Mouse (Mus musculus) NIH3T3 (cell line): Measurements from ENCODE around the gene Arhgef28.

Experiments
- DNase-seq: peaks from one replicate; pipeline ENCODE4 v3.0.0-alpha.2; 2012; ENCODE audit warnings: low read depth

Gene Arhgef28

DNA sequence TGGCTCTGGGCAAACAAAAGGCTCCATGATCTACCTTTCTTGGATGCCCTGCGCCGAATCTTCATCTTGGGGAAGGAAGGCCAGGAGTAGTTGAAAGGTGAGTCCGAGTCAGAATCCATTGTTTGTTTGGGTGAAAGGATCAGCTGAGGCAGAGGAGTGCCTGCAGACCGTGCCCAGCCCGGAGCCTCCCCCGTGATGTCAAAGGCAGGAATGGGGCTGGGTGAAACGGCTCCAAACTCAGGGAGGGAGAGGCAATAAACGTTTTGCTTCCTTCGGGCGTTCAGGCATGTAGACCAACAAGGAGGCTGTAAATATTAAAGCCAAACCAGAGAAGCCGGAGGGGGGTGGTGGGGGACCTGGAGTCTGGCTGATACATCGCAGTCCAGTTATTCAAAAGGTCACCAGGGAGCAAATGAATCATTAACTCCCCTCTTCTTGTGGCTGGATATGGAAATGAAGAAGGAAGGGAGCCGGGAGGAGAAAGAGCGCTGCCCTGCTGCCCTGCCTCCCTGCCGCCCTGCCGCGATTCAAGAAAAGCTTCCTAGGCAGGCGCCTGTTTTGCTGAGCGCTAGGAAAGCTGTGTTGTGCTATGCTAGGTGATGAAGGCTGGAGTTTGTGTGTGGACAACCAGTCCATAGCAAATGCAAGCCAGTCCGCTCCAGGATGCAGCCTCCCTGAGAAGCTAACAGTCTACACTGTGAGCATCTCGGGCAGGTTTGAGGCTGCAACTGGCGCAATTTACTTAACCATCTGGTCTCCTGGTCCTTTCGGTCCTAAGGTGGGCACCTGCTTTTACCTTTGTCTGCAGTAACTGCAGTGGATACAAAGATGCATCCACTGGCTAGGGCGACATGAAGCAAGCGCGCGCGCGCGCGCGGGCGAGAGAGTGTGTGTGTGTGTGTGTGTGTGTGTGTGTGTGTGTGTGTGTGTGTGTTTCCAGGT is 190.0 kb downstream of the Arhgef28 start:
- peak; percentile 73 for DNase-seq

GRCm38 (mm10) chr13:98014892-98015291 is 191.3 kb downstream of the Arhgef28 start:
- DNase-seq = no peak

DNA sequence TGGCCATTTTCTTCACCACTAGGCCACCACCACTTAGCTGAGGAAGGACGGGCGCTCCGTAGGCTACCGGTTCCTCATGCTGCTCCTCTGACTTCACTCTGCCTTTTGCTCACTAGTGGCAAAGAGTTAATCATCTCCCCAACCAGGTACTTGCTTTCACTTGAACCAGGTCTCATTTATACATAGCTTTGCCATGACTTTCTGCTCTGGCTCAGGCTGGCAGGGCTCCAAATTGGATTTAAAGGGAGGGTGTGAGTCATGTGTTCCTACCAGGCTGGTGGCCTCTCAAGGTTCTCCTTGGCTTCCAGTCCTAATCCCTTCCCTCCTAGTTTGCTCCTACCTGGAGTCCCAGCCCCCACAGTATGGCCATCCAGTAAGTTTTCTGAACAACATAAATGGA is 192.5 kb downstream of the Arhgef28 start:
- peak; percentile 85 for DNase-seq

GRCm38 (mm10) chr13:98011931-98012341 is 194.3 kb downstream of the Arhgef28 start:
- no peak for DNase-seq

DNA sequence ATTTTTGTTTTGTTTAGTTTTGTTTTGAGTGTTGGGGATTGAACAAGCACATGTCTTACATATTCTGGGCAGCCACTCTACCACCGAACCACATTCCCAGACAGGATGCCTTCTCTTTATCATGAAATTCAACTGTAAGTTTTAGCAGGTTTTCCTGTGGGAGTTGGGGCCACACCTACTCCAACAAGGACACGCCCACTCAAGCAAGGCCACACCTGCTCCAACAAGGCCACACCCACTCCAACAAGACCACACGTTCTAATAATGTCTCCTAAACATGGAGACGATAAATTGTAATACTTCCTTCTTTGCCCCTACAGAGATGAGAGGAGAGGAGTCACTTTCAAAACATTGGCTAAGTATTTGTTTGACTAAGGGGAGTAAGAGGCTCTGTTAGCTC is 197.2 kb downstream of the Arhgef28 start:
- DNase-seq = no peak

DNA sequence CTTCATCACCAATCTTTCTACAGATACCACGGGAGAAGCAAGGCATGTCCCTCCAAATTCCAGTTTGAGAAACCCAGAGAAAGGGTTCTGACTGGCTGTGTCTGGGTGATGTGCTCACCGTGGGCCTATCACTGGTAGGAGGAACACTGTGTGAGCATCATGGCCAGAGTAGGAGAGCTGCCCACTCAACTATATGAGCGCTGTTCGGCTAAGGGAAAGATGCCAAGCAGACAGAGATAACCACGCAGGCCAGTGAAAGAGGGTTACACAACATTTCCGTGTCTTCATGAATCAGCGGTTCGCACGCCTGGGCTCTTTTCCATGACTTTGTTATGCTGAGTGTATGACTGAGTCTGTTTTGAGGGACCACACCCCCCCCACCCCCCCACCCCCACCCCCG is 197.7 kb downstream of the Arhgef28 start:
- DNase-seq = peak; percentile 86

- no peak for DNase-seq
Measured at GRCm38 (mm10) chr13:98005611-98006218, 200.5 kb downstream of the Arhgef28 start.

- no peak for DNase-seq
Measured at GRCm38 (mm10) chr13:98004647-98005414, 201.4 kb downstream of the Arhgef28 start.

- no peak for DNase-seq
Measured at GRCm38 (mm10) chr13:98003690-98004089, 202.5 kb downstream of the Arhgef28 start.

- DNase-seq = no peak
Measured at GRCm38 (mm10) chr13:98002598-98002997, 203.6 kb downstream of the Arhgef28 start.

DNA sequence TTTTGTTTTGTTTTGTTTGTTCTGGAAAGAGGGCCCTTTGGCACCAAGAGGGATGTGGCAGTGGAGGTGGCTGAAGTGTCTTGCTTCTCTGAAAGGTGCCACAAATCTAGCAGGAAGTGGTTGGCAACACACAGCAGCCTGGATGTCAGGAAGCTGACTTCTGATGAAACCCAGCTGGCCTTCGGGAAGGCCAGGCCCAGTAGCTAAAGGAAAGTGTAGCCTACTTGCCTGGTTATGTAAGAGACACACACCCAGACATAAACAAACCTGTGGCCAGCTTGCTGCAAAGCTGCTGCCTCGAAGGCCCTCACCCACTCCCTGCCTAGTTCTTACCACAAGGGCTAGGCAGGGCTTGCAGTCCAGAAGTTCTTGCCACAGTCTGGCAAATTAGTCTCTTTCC is 204.1 kb downstream of the Arhgef28 start:
- DNase-seq = peak; percentile 34

DNA sequence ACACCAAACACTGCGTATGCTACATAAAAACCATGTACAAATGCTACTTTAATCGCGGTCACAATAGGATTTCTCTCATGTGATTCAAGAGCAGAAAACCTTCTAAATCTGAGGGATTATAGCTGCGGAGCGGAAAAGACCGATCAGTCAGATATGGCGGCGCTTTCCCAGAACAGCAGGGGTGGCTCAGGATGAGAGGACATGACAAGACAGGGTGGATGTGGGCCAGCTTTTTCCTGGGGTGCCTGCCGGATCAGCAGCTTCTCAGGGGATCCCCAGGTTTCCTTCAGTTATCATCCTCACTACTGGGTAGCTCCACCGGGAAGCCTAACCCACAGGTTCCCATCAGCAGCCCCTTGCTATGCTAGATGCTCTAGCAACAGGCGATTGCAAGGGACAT is 204.5 kb downstream of the Arhgef28 start:
- DNase-seq = no peak

DNA sequence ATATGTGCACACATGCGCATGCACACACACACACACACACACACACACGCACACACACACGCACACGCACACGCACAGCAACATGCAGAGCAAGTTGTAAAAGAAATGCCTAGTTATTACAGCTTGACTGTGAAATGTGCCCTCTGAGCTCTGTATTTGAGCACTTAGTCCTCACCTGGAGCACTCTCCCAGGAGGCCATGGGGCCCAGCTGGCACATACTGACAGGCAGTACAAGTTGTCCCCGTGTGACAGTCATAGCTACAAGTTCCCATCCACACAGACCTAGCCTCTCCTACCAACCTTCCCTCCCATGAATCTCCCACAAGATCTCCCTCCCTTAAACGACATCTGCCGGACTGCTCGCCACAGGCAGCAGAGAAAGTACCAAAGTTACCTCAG is 205.4 kb downstream of the Arhgef28 start:
- no peak for DNase-seq

DNA sequence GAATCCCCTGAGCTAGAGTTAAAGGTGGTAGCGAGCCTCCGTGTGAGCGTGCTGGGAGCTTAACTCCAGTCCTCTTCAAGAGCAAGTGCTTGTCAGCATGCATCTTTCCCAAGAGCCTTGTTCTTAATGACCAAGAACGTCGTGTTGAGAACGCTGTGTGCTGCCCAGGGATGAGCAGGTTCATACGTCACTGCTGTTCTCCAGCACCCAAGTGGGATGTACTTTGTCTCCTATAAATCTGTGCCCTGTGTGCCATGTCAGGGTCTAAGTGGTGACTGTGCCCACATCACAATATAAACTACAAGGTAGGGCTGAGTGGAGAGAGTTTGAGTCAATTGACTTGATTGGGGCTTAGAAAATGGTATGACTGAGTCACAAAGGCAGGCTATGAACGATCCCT is 207.1 kb downstream of the Arhgef28 start:
- no peak for DNase-seq

- DNase-seq = no peak
Measured at GRCm38 (mm10) chr13:97998570-97998969, 207.7 kb downstream of the Arhgef28 start.

GRCm38 (mm10) chr13:97990939-97991338 is 215.3 kb downstream of the Arhgef28 start:
- DNase-seq = no peak

DNA sequence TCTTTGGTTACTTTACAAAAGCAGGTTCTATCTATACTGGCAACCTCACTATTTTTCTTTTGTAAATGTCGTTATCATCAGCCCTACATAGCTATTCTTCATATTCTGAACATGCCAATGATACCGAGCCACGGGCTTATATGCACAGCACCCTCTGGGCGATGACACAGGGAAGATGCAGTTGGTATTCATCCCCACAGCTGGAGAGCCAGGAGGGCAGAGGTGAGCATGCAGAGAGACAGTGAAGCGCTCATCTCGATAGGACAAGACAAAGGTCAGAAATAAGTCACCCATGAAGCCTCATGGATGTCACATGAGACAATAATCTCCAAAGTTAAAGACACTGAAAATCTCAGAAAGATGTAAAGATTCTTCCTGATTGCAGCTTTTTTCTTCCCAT is 217.4 kb downstream of the Arhgef28 start:
- no peak for DNase-seq

GRCm38 (mm10) chr13:97986691-97987090 is 219.5 kb downstream of the Arhgef28 start:
- DNase-seq = no peak

DNA sequence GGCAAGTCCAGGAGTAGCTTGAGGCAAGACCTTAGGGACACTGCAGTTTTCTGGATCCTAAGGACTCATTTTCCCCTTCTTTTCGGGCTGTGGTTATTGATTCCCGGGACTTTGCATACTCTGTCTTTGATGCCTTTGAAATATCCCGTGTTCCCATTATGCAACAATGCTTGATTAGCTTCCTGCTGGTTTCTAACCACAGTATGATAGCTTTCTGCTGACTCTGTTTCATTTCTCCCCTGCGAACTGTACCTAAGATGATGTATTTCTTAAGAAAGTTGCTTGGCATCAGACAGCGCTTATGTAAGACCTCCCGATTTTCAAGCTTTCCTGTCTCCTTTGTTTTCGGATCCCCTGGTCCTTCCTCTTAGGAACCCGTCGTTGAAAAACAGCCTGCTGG is 229.1 kb downstream of the Arhgef28 start:
- no peak for DNase-seq

GRCm38 (mm10) chr13:97976642-97977041 is 229.6 kb downstream of the Arhgef28 start:
- peak; percentile 52 for DNase-seq

DNA sequence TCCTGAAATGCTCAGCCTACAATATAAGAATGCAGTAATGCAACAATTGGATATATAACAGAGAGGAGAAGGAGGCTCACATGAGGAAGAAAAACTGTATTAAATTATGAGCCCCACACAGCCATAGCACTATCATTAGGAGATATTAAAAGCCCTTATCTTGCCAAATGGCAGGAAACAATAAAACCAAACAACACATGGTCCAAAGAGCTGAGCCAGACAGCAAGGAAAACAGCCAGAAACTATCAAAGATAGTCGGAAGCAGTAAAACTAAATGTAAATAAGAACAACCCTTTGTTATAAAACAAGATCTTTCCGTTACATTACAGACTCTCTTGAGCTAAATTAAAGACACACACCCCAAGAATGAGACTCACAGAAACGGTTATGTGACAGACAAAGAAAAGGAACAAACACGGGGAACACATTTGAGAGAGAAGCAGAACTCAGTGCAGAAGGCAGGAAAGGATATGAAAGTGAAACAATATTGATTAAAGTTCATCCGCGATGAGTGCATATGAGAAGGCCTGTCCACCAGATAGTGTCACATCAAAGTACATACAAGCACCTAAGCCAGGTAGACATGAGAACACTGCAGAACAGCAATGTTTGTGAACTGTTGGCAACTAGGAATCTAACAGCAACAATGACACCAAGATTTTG is 231.6 kb downstream of the Arhgef28 start:
- no peak for DNase-seq

DNA sequence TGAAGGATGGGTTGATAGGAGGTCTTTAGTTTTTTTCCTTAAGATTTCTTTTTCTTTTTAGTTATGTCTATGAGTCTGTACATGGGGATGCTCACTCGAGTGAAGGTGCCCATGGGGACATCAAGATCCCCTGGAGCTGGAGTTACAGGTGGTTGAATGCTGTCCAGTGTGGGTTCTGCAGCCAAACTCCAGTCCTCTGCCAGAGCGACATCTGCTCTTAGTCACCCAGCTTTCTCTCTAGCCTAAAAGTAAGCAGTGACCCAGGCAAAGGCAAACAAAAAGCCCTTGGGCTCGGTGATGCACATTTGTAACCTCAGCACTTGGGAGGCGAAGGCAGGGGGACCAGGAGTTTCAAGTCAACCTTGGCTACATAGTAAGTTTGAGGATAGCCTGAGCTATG is 232.3 kb downstream of the Arhgef28 start:
- DNase-seq = no peak
